Mouse (Mus musculus): ENCODE data around the gene Aqp1. TPM values are rescaled to one million over a fixed set of nuclear protein-coding genes. Genes with fewer than 3 reads are reported as not detected.
A peak's percentile ranks its signal among the peaks of the same experiment; 100 is the strongest.

Gene Aqp1
- polyA plus RNA-seq, 1 experiment from 2014 or later, result 3.7 TPM

- Histone ChIP-seq H3K27me3 (ENCODE audit: control insufficient read depth, insufficient read depth, low read length) (peaks cover 17% of the 10 kb centered on the region), H3K4me1 (ENCODE audit: control insufficient read depth, insufficient read depth, low read length) (no peaks in the 10 kb centered on the region)
These were observed 43.6 kb downstream of the Aqp1 start for GRCm38 (mm10) chr6:55379641-55380335.

GRCm38 (mm10) chr6:55381966-55382365 lies 45.7 kb downstream of the Aqp1 start:
- no peaks in the 10 kb centered on the region for H3K36me3 ChIP-seq (ENCODE audit: control insufficient read depth, insufficient read depth, low read length)
- no peaks in the 10 kb centered on the region for H3K4me1 ChIP-seq (ENCODE audit: control insufficient read depth, insufficient read depth, low read length)
- no peak overlapping the region for H3K27ac ChIP-seq (ENCODE audit: low read depth, low read length)
- no peaks in the 10 kb centered on the region for H3K9me3 ChIP-seq (replicated peaks; ENCODE audit: control insufficient read depth, low read length)
- no peak overlapping the region for H3K4me2 ChIP-seq
- H3K27me3 ChIP-seq (ENCODE audit: control insufficient read depth, insufficient read depth, low read length), result peaks cover 25% of the 10 kb centered on the region
- H3K9ac ChIP-seq (ENCODE audit: low read depth, low read length), result no peak overlapping the region
- H3K4me3 ChIP-seq (ENCODE audit: low read depth, low read length), result no peak overlapping the region
- ATAC-seq (replicated peaks; ENCODE audit: insufficient number of reproducible peaks, low FRiP score, low TSS enrichment), result no peak
- WGBS (ENCODE audit: insufficient replicate concordance), result 79% methylated on average over 4 of the region's 4 CpGs

More at GRCm38 (mm10) chr6:55379641-55380335, 43.6 kb downstream of the Aqp1 start:
- WGBS (ENCODE audit: insufficient replicate concordance), result 28% methylated on average over 3 of the region's 3 CpGs
- Histone ChIP-seq H3K4me2 (no peak overlapping the region), H3K36me3 (ENCODE audit: control insufficient read depth, insufficient read depth, low read length) (no peaks in the 10 kb centered on the region), H3K4me3 (ENCODE audit: low read depth, low read length) (no peak overlapping the region), H3K27ac (ENCODE audit: low read depth, low read length) (no peak overlapping the region), H3K9ac (ENCODE audit: low read depth, low read length) (no peak overlapping the region), H3K9me3 (replicated peaks; ENCODE audit: control insufficient read depth, low read length) (no peaks in the 10 kb centered on the region)
- ATAC-seq (replicated peaks; ENCODE audit: insufficient number of reproducible peaks, low FRiP score, low TSS enrichment), result no peak

- no peak overlapping the region for H3K4me2 ChIP-seq
- no peak overlapping the region for H3K27ac ChIP-seq (ENCODE audit: low read depth, low read length)
- 4% methylated on average over 1 of the region's 1 CpGs for WGBS (ENCODE audit: insufficient replicate concordance)
- H3K4me1 ChIP-seq (ENCODE audit: control insufficient read depth, insufficient read depth, low read length), result no peaks in the 10 kb centered on the region
- no peak for ATAC-seq (replicated peaks; ENCODE audit: insufficient number of reproducible peaks, low FRiP score, low TSS enrichment)
- no peaks in the 10 kb centered on the region for H3K9me3 ChIP-seq (replicated peaks; ENCODE audit: control insufficient read depth, low read length)
- no peak overlapping the region for H3K9ac ChIP-seq (ENCODE audit: low read depth, low read length)
- H3K4me3 ChIP-seq (ENCODE audit: low read depth, low read length), result no peak overlapping the region
- no peaks in the 10 kb centered on the region for H3K36me3 ChIP-seq (ENCODE audit: control insufficient read depth, insufficient read depth, low read length)
- peaks cover 38% of the 10 kb centered on the region for H3K27me3 ChIP-seq (ENCODE audit: control insufficient read depth, insufficient read depth, low read length)
These were observed 47.7 kb downstream of the Aqp1 start for GRCm38 (mm10) chr6:55383897-55384296.

GRCm38 (mm10) chr6:55384356-55384951 lies 48.2 kb downstream of the Aqp1 start:
- 52% methylated on average over 5 of the region's 5 CpGs for WGBS (ENCODE audit: insufficient replicate concordance)
- Histone ChIP-seq H3K27me3 (ENCODE audit: control insufficient read depth, insufficient read depth, low read length) (peaks cover 43% of the 10 kb centered on the region), H3K27ac (ENCODE audit: low read depth, low read length) (no peak overlapping the region), H3K9me3 (replicated peaks; ENCODE audit: control insufficient read depth, low read length) (no peaks in the 10 kb centered on the region), H3K4me1 (ENCODE audit: control insufficient read depth, insufficient read depth, low read length) (no peaks in the 10 kb centered on the region), H3K36me3 (ENCODE audit: control insufficient read depth, insufficient read depth, low read length) (no peaks in the 10 kb centered on the region), H3K4me2 (no peak overlapping the region), H3K9ac (ENCODE audit: low read depth, low read length) (no peak overlapping the region), H3K4me3 (ENCODE audit: low read depth, low read length) (no peak overlapping the region)
- ATAC-seq (replicated peaks; ENCODE audit: insufficient number of reproducible peaks, low FRiP score, low TSS enrichment), result no peak

GRCm38 (mm10) chr6:55388546-55389169 lies 52.4 kb downstream of the Aqp1 start:
- no peak for ATAC-seq (replicated peaks; ENCODE audit: insufficient number of reproducible peaks, low FRiP score, low TSS enrichment)
- Histone ChIP-seq H3K9ac (ENCODE audit: low read depth, low read length) (no peak overlapping the region), H3K36me3 (ENCODE audit: control insufficient read depth, insufficient read depth, low read length) (no peaks in the 10 kb centered on the region), H3K9me3 (replicated peaks; ENCODE audit: control insufficient read depth, low read length) (no peaks in the 10 kb centered on the region), H3K27me3 (ENCODE audit: control insufficient read depth, insufficient read depth, low read length) (peaks cover 55% of the 10 kb centered on the region), H3K4me2 (no peak overlapping the region), H3K4me3 (ENCODE audit: low read depth, low read length) (no peak overlapping the region), H3K4me1 (ENCODE audit: control insufficient read depth, insufficient read depth, low read length) (no peaks in the 10 kb centered on the region), H3K27ac (ENCODE audit: low read depth, low read length) (no peak overlapping the region)
- WGBS (ENCODE audit: insufficient replicate concordance), result 39% methylated on average over 12 of the region's 12 CpGs

GRCm38 (mm10) chr6:55389321-55389720 lies 53.1 kb downstream of the Aqp1 start:
- no peaks in the 10 kb centered on the region for H3K9me3 ChIP-seq (replicated peaks; ENCODE audit: control insufficient read depth, low read length)

GRCm38 (mm10) chr6:55391814-55392213 lies 55.6 kb downstream of the Aqp1 start:
- no peak for ATAC-seq (replicated peaks; ENCODE audit: insufficient number of reproducible peaks, low FRiP score, low TSS enrichment)
- WGBS (ENCODE audit: insufficient replicate concordance), result 45% methylated on average over 4 of the region's 4 CpGs
- Histone ChIP-seq H3K9ac (ENCODE audit: low read depth, low read length) (no peak overlapping the region), H3K27ac (ENCODE audit: low read depth, low read length) (no peak overlapping the region), H3K36me3 (ENCODE audit: control insufficient read depth, insufficient read depth, low read length) (no peaks in the 10 kb centered on the region), H3K9me3 (replicated peaks; ENCODE audit: control insufficient read depth, low read length) (no peaks in the 10 kb centered on the region), H3K4me3 (ENCODE audit: low read depth, low read length) (no peak overlapping the region), H3K27me3 (ENCODE audit: control insufficient read depth, insufficient read depth, low read length) (peaks cover 65% of the 10 kb centered on the region), H3K4me2 (no peak overlapping the region), H3K4me1 (ENCODE audit: control insufficient read depth, insufficient read depth, low read length) (no peaks in the 10 kb centered on the region)

More at GRCm38 (mm10) chr6:55389321-55389720, 53.1 kb downstream of the Aqp1 start:
- no peaks in the 10 kb centered on the region for H3K4me1 ChIP-seq (ENCODE audit: control insufficient read depth, insufficient read depth, low read length)
- ATAC-seq (replicated peaks; ENCODE audit: insufficient number of reproducible peaks, low FRiP score, low TSS enrichment), result no peak
- H3K36me3 ChIP-seq (ENCODE audit: control insufficient read depth, insufficient read depth, low read length), result no peaks in the 10 kb centered on the region
- no peak overlapping the region for H3K27ac ChIP-seq (ENCODE audit: low read depth, low read length)
- WGBS (ENCODE audit: insufficient replicate concordance), result 39% methylated on average over 5 of the region's 5 CpGs
- no peak overlapping the region for H3K4me3 ChIP-seq (ENCODE audit: low read depth, low read length)
- H3K27me3 ChIP-seq (ENCODE audit: control insufficient read depth, insufficient read depth, low read length), result peaks cover 56% of the 10 kb centered on the region
- H3K4me2 ChIP-seq, result no peak overlapping the region
- no peak overlapping the region for H3K9ac ChIP-seq (ENCODE audit: low read depth, low read length)

- H3K4me3 ChIP-seq (ENCODE audit: low read depth, low read length), result no peak overlapping the region
- H3K4me1 ChIP-seq (ENCODE audit: control insufficient read depth, insufficient read depth, low read length), result no peaks in the 10 kb centered on the region
- H3K9ac ChIP-seq (ENCODE audit: low read depth, low read length), result no peak overlapping the region
- 0 out of 2 replicates have a peak, but pooled peaks have one; percentile 36 for ATAC-seq (replicated peaks; ENCODE audit: insufficient number of reproducible peaks, low FRiP score, low TSS enrichment)
- WGBS (ENCODE audit: insufficient replicate concordance), result 14% methylated on average over 4 of the region's 4 CpGs
- H3K27ac ChIP-seq (ENCODE audit: low read depth, low read length), result no peak overlapping the region
- no peaks in the 10 kb centered on the region for H3K36me3 ChIP-seq (ENCODE audit: control insufficient read depth, insufficient read depth, low read length)
- no peaks in the 10 kb centered on the region for H3K9me3 ChIP-seq (replicated peaks; ENCODE audit: control insufficient read depth, low read length)
- H3K4me2 ChIP-seq, result no peak overlapping the region
- H3K27me3 ChIP-seq (ENCODE audit: control insufficient read depth, insufficient read depth, low read length), result peaks cover 61% of the 10 kb centered on the region
These were observed 56.2 kb downstream of the Aqp1 start for GRCm38 (mm10) chr6:55392453-55392852.

All from heart, embryonic 11.5 days (tissue).